ENCODE assay signal across 9 mouse cellular contexts in the genomic region with DNA sequence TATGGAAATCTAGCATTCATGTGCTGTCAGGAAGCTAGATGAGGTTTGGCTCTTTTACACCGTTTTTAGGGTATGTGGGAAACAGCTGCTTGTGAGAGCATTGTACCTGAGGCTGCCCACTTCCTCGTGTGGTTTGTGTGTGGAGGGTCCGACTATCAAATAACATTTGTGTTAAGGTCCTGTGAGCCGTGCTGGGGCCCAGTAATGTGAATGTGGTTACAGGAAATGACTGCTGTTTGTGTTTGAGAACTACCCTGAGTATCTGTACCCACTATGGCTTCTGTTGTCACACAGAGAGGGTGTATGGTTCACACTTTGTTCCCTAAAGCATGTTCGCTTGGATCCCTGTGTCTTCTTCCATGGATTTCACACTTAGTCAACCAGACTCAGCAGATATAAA. TPM values are rescaled to one million over a fixed set of nuclear protein-coding genes. Genes with fewer than 3 reads are reported as not detected.
DNase-seq lines count a peak whose midpoint lies in the region; ATAC-seq lines count a peak whose summit lies in the region.
"Had no signal": no experiment of that assay in that cellular context is flagged by ENCODE, and none has a peak within 500 bp of the region (broad histone marks: within the 10 kb centered on the region; RNA-seq: fewer than 3 reads in every experiment).

No protein-coding gene starts in this region.

- peaks cover 12% of the 10 kb centered on the region for H3K36me3 ChIP-seq in heart, embryonic 13.5 days
- H3K36me3 ChIP-seq in heart, embryonic 16.5 days (ENCODE audit: control insufficient read depth, insufficient read depth): peaks cover 5% of the 10 kb centered on the region; the same call in 1 of the 2 replicates

- H3K4me3 ChIP-seq in heart, embryonic 13.5 days: peak overlapping the region; percentile 48
- peak overlapping the region; percentile 57 for H3K4me3 ChIP-seq in heart, embryonic 16.5 days (ENCODE audit: low read length)

- peak overlapping the region; percentile 66 for H3K4me2 ChIP-seq in heart, embryonic 13.5 days
- H3K4me2 ChIP-seq in heart, embryonic 16.5 days (ENCODE audit: low read depth, low read length): peak overlapping the region; percentile 79

- H3K4me1 ChIP-seq in heart, embryonic 13.5 days: peaks cover 49% of the 10 kb centered on the region
- H3K4me1 ChIP-seq in heart, embryonic 16.5 days (ENCODE audit: control insufficient read depth, insufficient read depth, low read length): peaks cover 27% of the 10 kb centered on the region

- no peak for ATAC-seq in heart, embryonic 13.5 days (ENCODE audit: extremely low read depth, insufficient number of reproducible peaks, low FRiP score, low TSS enrichment)
- ATAC-seq in heart, embryonic 16.5 days (replicated peaks; ENCODE audit: extremely low read depth, insufficient read depth, low FRiP score): no peak
- no peak for ATAC-seq in frontal cortex, adult (ENCODE audit: low TSS enrichment)

- peak overlapping the region; percentile 77 for H3K9ac ChIP-seq in heart, embryonic 13.5 days
- H3K9ac ChIP-seq in heart, embryonic 16.5 days (ENCODE audit: low read length): peak overlapping the region; percentile 76
- H3K9ac ChIP-seq: hindbrain, embryonic 14.5 days had no signal

- 63% methylated on average over 5 of the region's 5 CpGs for WGBS in heart, embryonic 13.5 days
- 48% methylated on average over 5 of the region's 5 CpGs for WGBS in heart, embryonic 16.5 days

- H3K9me3 ChIP-seq in heart, embryonic 13.5 days: no peaks in the 10 kb centered on the region
- H3K9me3 ChIP-seq in heart, embryonic 16.5 days (replicated peaks; ENCODE audit: control insufficient read depth, low read length): no peaks in the 10 kb centered on the region

- intact Hi-C loops in heart, postnatal 25 days (cut with DNase I): loop anchor here (5.0 kb wide), 1 partner anchor 36 kb away; a partner anchor contains a TSS

- H3K27me3 ChIP-seq in heart, embryonic 13.5 days (replicated peaks): no peaks in the 10 kb centered on the region
- H3K27me3 ChIP-seq in heart, embryonic 16.5 days (ENCODE audit: control insufficient read depth, insufficient read depth, low read length): no peaks in the 10 kb centered on the region

- no peak for DNase-seq in heart, postnatal 25 days (ENCODE audit: low spot score)
- peak; percentile 49 for DNase-seq in CD4-positive, CD25-positive, alpha-beta regulatory T cell, adult 2 months (ENCODE audit: low read depth, low spot score)
- DNase-seq in natural killer cell, adult 2 months (ENCODE audit: low spot score in 2 of 2): peak; percentile 79 to 89
- no peak for DNase-seq in urinary bladder, postnatal 36 days (ENCODE audit: low spot score in 2 of 2)
- DNase-seq in adipocyte (ENCODE audit: low spot score): no peak

- peak overlapping the region; percentile 3; the same call in 1 of the 2 replicates for H3K27ac ChIP-seq in heart, embryonic 13.5 days (replicated peaks)
- H3K27ac ChIP-seq in heart, embryonic 16.5 days (ENCODE audit: low read length): peak overlapping the region; percentile 41; the same call in 1 of the 2 replicates
- H3K27ac ChIP-seq: hindbrain, embryonic 14.5 days had no signal

RNA-seq across cellular contexts. Expression of a gene that starts 1.1 kb away (rescaled TPM):
- 18.0 and 22.7 TPM in 2 replicates for polyA plus RNA-seq in heart, embryonic 13.5 days (2015; fragmentation: Nextera tagmentation; extraction: Ambion mirVana)
- total RNA-seq in heart, postnatal 25 days (2021): 10 to 100 TPM; 32.7 to 37.4 TPM
- polyA plus RNA-seq in heart, embryonic 16.5 days (2015; fragmentation: Nextera tagmentation; extraction: Ambion mirVana): 22.4 and 26.8 TPM in 2 replicates

RNA-seq across cellular contexts. Expression of a gene that starts 36.9 kb away (rescaled TPM):
- 7.8 and 8.2 TPM in 2 replicates for polyA plus RNA-seq in heart, embryonic 13.5 days (2015; fragmentation: Nextera tagmentation; extraction: Ambion mirVana)
- 1 to 10 TPM; 9.0 to 9.8 TPM for total RNA-seq in heart, postnatal 25 days (2021)
- polyA plus RNA-seq in heart, embryonic 16.5 days (2015; fragmentation: Nextera tagmentation; extraction: Ambion mirVana): 8.8 and 10.4 TPM in 2 replicates

Comparison
In these comparisons a context has a peak if more than half of its experiments do, and no peak if none do; other contexts are left out.
1. DNase-seq: peak in CD4-positive, CD25-positive, alpha-beta regulatory T cell, adult 2 months (single experiment) and natural killer cell, adult 2 months (2 of 2); none in heart, postnatal 25 days (single experiment), urinary bladder, postnatal 36 days (0 of 2) and adipocyte (single experiment).